Mouse (Mus musculus) ES-Bruce4 (cell line): ENCODE results near the gene Olfr360. TPM values are rescaled to one million over a fixed set of nuclear protein-coding genes. Genes with fewer than 3 reads are reported as not detected.
"Not testable (repeated sequence)": the region's sequence is repeated elsewhere in the genome, so short reads cannot be mapped to it uniquely, and the experiment has no call there.

ENCODE experiments used
- H3K27ac ChIP-seq: 2 replicates; pipeline ENCODE4 v1.5.1; 2012; ENCODE audit warnings: low read length, inconsistent platforms; ENCODE audit not compliant: insufficient read depth
- H3K27me3 ChIP-seq: 2 replicates; pipeline ENCODE4 v1.6.1; 2012; ENCODE audit warnings: mild to moderate bottlenecking, low read length, inconsistent platforms; ENCODE audit not compliant: control insufficient read depth, poor library complexity, insufficient read depth, severe bottlenecking
- H3K36me3 ChIP-seq: 2 replicates; pipeline ENCODE4 v1.6.1; 2012; ENCODE audit warnings: inconsistent platforms, mild to moderate bottlenecking, low read length, moderate library complexity; ENCODE audit not compliant: control insufficient read depth, poor library complexity, insufficient read depth, severe bottlenecking
- H3K4me1 ChIP-seq: one replicate; pipeline ENCODE4 v1.8.1; 2011; ENCODE audit warnings: low read length; ENCODE audit not compliant: control insufficient read depth, insufficient read depth
- H3K4me3 ChIP-seq: 2 replicates; pipeline ENCODE4 v1.5.1; 2011; ENCODE audit warnings: low read depth, mild to moderate bottlenecking, low read length
- H3K9ac ChIP-seq: 2 replicates; pipeline ENCODE4 v1.6.1; 2012; ENCODE audit warnings: low read depth, mild to moderate bottlenecking, inconsistent platforms; ENCODE audit not compliant: poor library complexity, severe bottlenecking
- H3K9me3 ChIP-seq: replicated peaks from 2 replicates; pipeline ENCODE4 v1.6.1; 2012; ENCODE audit warnings: mild to moderate bottlenecking, low read length, inconsistent platforms; ENCODE audit not compliant: control insufficient read depth, poor library complexity, insufficient read depth, severe bottlenecking
- CTCF ChIP-seq: IDR thresholded peaks from one replicate; pipeline ENCODE4 v1.8.1; 2011; ENCODE audit warnings: low read depth, low read length
- EP300 ChIP-seq: IDR thresholded peaks from 2 replicates; pipeline ENCODE4 v1.6.1; 2011; ENCODE audit warnings: low read depth, low read length; ENCODE audit not compliant: insufficient read depth
- POLR2A ChIP-seq: IDR thresholded peaks from one replicate; pipeline ENCODE4 v1.8.1; 2011; ENCODE audit warnings: low read length; ENCODE audit not compliant: insufficient read depth
- polyA plus RNA-seq: library from polyadenylated mRNA; stranded (reverse); fragments of >200 nt; gene quantifications from 2 replicates; pipeline ENCODE4 v1.2.4, GENCODE M21; 2011; ENCODE audit warnings: low read depth; ENCODE audit not compliant: missing spikeins, insufficient read depth, insufficient read length

The Olfr360 gene
- not detected in 2 replicates for polyA plus RNA-seq

DNA sequence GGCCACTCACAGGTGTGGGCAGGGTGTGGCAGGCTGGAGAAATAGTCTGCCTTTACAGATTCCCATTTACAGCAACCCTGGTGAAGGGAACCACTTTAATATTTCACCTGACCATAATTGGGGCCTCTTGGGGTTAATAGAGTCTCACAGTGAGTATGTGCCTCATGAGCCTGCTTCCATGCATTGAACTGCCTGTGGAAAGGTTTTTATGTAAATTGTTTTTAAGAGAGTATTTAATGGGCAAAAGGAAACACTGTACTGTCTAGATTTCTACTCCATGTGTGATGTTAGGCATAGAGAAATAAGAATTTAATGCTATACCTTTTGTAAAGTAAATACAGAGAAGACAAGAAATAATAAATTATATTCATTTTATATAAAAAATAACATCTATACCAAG is at the start of gene Olfr360:
Gene Olfr360 (plus strand): TSS at position 301 of the 400 bp plus-strand sequence.
- Histone ChIP-seq H3K27me3 (no peaks in the 10 kb centered on the region; the same call in 1 of the 2 replicates), H3K36me3 (no peaks in the 10 kb centered on the region), H3K4me1 (no peaks in the 10 kb centered on the region), H3K4me3 (no peak within 1 kb of the TSS), H3K9me3 (no peaks in the 10 kb centered on the region), H3K27ac (no peak within 1 kb of the TSS), H3K9ac (no peak within 1 kb of the TSS)
- TF ChIP-seq EP300: no peak
- TF ChIP-seq CTCF: no peak
- TF ChIP-seq POLR2A: no peak

DNA sequence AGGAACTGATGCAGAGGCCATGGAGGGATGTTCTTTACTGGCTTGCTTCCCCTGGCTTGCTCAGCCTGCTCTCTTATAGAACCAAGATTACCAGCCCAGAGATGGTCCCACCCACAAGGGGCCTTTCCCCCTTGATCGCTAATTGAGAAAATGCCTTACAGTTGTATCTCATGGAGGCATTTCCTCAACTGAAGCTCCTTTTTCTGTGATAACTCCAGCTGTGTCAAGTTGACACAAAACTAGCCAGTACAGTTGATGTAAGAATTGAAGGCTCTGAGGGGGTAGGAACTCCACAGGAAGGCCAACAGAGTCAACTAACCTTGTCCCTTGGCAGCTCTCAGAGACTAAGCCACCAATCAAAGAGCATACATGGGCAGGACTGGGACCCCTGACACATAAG is 23.6 kb downstream of the Olfr360 start, which contains the start of gene Olfr361:
Gene Olfr361 (minus strand): TSS at position 101 of the 400 bp plus-strand sequence.
- H3K9me3 ChIP-seq, H3K36me3 ChIP-seq, H3K27me3 ChIP-seq, H3K4me1 ChIP-seq, H3K4me3 ChIP-seq, H3K27ac ChIP-seq, H3K9ac ChIP-seq: not testable (repeated sequence)

DNA sequence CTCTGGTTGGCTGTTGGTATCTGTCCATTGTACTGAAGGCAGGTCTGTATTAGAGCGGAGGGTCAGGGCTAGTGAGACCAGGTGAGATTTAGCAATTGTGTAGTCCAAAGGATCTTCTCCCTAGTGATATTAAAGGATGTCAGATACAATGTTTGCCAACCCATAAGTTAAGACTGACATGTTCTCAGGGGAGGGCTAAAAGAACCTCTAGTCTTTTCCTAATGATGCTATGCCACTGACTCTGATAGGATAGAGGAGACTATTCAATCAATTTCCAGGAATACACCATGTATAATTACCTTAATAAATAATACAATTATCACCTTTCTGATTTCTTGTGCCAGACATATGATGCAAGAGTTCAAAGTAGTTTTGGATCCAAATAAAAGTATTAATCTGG is 52.3 kb downstream of the Olfr360 start, which contains the start of gene Olfr362:
Gene Olfr362 (minus strand): TSS at position 101 of the 400 bp plus-strand sequence.
- Histone ChIP-seq H3K9me3 (no peaks in the 10 kb centered on the region), H3K27me3 (no peaks in the 10 kb centered on the region), H3K9ac (no peak within 1 kb of the TSS), H3K36me3 (no peaks in the 10 kb centered on the region), H3K27ac (no peak within 1 kb of the TSS), H3K4me1 (no peaks in the 10 kb centered on the region), H3K4me3 (no peak within 1 kb of the TSS)
- TF ChIP-seq CTCF: no peak
- no peak for TF ChIP-seq POLR2A
- no peak for TF ChIP-seq EP300

Other genes with a start within 250 kb of the Olfr360 start
- gene Olfr3, start 248.7 kb upstream of the Olfr360 start, polyA plus RNA-seq: not detected in 2 replicates
- gene Olfr350, start 219.4 kb upstream of the Olfr360 start, polyA plus RNA-seq: not detected in 2 replicates
- not detected in 2 replicates for gene Olfr351, start 203.1 kb upstream of the Olfr360 start, polyA plus RNA-seq
- gene Olfr352, start 197.3 kb upstream of the Olfr360 start, polyA plus RNA-seq: 0.18 and 0.53 TPM in 2 replicates
- gene Olfr353, start 172.8 kb upstream of the Olfr360 start, polyA plus RNA-seq: not detected in 2 replicates
- gene Olfr354, start 160.1 kb upstream of the Olfr360 start, polyA plus RNA-seq: not detected in 2 replicates
- gene Olfr355, start 136.8 kb upstream of the Olfr360 start, polyA plus RNA-seq: not detected in 2 replicates
- gene Olfr356, start 128.6 kb upstream of the Olfr360 start, polyA plus RNA-seq: not detected in 2 replicates
- not detected in 2 replicates for gene Olfr357, start 71.9 kb upstream of the Olfr360 start, polyA plus RNA-seq
- not detected in 2 replicates for gene Olfr358, start 56.4 kb upstream of the Olfr360 start, polyA plus RNA-seq
- gene Olfr361, start 23.5 kb downstream of the Olfr360 start, polyA plus RNA-seq: not detected in 2 replicates
- gene Olfr362, start 52.2 kb downstream of the Olfr360 start, polyA plus RNA-seq: not detected in 2 replicates
- gene Olfr364-ps1, start 73.6 kb downstream of the Olfr360 start, polyA plus RNA-seq: not detected in 2 replicates
- gene Olfr365, start 122.5 kb downstream of the Olfr360 start, polyA plus RNA-seq: not detected in 2 replicates
- gene Olfr366, start 145.8 kb downstream of the Olfr360 start, polyA plus RNA-seq: not detected in 2 replicates